Mouse (Mus musculus): ENCODE data around the gene Tnks2.
A peak's percentile ranks its signal among the peaks of the same experiment; 100 is the strongest.
"Not testable (repeated sequence)": the region's sequence is repeated elsewhere in the genome, so short reads cannot be mapped to it uniquely, and the experiment has no call there.

The Tnks2 gene

GRCm38 (mm10) chr19:36822701-36823100 is 11.3 kb upstream of the Tnks2 start:
- no peak for DNase-seq (ENCODE audit: low spot score in 2 of 2)

DNA sequence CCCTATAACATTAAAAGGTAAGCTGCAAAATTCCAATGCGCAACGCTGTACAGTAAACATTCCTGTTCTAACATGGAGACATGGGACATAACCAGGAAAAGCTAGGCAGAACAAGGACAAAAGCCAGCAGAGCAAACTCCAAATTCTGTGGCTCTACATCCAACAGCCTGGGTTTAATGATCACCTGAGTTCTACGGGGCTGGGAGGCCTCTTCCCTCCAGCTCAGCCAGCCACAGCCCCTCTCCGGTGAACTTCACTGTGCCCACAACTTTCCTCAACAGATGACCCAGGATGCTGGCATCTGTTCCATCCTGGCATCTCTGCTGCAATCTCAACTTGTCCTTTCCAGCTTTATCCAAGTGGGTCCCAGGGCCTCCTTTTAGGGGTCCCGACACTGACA is 6.4 kb upstream of the Tnks2 start:
- DNase-seq (ENCODE audit: low spot score in 2 of 2): no peak

DNA sequence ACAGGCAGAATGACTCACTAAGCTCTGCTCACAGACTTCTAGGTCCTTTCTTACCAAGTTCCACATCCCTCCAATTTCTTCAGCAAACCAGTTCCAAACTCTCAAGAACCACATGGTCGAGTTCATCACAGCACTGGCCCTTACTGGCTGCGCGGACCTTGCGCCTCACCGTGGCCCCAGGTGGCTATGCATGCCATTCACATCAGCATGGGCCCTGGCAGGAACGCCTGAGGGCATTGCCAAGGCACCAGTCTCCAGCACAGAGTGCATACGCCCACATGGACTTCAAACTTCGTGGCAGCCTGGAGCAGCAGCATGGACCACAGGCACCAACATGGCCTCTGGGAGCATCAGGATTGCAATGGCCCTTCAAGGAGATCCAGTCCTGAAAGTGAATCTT is 5.7 kb upstream of the Tnks2 start:
- DNase-seq (ENCODE audit: low spot score in 2 of 2): no peak

DNA sequence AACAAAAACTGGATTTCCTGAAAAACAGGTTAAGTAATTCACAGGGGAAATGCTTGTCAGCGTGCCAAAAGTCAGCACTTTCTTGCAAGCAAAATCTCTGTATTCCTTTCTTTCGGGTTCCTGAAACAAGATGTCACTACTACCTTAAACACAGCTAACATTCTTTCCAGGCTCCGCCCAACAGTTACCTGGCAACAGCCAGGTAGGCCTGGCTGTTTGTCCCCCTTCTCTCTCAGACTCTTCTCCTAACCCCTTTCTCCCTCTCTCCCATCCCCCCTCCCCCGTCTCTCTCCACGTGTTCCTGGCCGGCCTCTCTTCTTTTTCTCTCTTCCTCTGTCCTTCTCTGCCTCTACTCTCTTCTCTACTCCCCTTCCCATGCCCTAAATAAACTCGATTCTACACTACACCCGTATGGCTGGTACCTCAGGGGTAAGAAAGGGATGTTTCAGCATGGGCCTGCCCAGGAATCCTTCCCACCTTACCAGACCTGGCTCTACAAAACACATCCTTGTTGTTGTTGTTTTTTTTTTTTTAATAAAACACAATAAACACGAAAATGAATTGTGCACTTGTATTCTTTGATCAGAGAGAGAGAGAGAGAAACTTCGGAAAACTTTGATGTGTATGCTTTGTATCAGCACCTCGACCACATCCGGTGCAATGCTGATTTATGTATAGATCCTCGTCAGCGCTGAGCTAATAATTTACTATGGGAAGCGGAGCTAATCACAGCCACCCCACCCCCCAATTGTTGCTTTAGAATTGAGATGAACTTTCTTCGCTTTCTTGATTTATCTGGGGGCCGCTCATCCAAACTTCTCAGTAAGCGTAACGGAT is 863 bp upstream of the Tnks2 start:
- DNase-seq (ENCODE audit: low spot score in 2 of 2): peak in 1 of 2 experiments; percentile 36

DNA sequence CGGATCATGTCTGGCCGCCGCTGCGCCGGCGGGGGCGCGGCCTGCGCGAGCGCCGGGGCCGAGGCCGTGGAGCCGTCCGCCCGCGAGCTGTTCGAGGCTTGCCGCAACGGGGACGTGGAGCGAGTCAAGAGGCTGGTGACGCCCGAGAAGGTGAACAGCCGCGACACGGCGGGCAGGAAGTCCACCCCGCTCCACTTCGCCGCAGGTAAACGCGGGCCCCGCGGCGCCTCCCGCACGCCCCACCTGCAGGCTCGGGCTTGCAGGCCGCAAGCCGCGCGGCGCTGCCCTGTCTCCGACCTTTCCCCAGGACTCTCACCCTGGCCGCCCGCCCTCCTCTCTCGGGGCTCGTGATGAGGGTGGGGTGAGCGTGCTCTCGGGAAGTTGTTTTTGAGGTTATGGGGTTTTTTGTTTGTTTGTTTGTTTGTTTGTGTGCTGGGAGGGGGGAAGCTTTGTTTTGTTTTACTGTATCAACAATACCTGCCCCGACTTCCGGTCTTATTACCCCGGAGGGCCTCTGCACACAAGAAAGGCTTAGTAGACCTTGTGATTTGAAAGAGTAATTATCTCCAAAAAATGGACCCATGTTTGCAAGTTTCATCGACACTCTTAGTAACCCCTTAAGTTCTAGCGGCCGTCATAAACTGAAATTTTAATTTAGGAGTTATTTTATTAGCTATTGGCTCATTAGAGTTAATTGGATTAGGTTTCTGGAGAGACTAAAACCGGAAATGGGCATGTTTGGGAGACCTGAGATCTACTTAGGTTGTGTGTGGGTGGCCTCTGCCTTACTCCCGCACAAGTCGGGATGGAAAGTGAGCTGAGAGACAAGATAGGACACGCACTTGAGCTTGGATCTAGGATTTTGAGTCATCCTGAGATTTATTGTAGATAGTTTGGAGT is 750 bp downstream of the Tnks2 start:
- DNase-seq (ENCODE audit: low spot score in 2 of 2): peak; percentile 70 to 71

- DNase-seq (ENCODE audit: low spot score in 2 of 2): no peak
Measured at GRCm38 (mm10) chr19:36836035-36836434, 2.0 kb downstream of the Tnks2 start.

- no peak for DNase-seq (ENCODE audit: low spot score in 2 of 2)
Measured at GRCm38 (mm10) chr19:36840301-36840700, 6.3 kb downstream of the Tnks2 start.

GRCm38 (mm10) chr19:36843866-36844265 is 9.8 kb downstream of the Tnks2 start:
- DNase-seq (ENCODE audit: low spot score in 2 of 2): no peak

GRCm38 (mm10) chr19:36845924-36846323 is 11.9 kb downstream of the Tnks2 start:
- no peak for DNase-seq (ENCODE audit: low spot score in 2 of 2)

DNA sequence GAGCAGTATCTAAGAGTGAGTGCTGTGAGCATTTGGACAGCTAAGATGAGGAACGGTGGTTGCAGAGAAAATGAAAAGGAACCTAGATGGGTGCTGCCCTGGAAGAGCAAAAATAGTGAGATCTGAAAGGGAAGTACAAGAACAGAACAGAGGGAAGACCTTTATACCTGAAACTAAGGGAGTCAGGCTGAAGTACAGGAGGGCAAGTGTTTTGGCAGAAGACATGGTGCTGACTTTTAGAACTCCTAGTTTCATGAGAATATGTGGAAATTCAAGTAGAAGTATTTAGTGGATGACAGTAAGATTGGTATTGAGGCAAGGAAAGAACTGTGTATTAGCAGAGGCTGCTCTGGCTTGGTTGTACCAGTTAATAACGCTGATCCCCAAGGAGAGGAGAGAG is 19.8 kb downstream of the Tnks2 start:
- DNase-seq (ENCODE audit: low spot score in 2 of 2): no peak

DNA sequence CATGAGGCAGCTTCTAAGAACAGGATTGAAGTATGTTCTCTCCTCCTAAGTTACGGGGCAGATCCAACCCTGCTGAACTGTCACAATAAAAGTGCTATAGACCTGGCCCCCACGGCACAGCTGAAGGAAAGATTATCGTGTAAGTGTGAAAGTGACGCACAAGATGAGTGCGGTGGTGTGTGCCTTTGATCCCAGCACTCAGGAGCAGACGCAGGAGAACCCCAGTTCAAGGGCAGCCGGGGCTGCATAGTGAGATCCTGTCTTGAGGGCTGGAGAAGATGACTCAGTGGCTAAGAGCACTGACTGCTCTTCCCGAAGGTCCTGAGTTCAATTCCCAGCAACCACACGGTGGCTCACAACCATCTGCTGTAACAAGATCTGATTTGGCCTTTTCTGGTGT is 23.8 kb downstream of the Tnks2 start:
- no peak for DNase-seq (ENCODE audit: low spot score in 2 of 2)

DNA sequence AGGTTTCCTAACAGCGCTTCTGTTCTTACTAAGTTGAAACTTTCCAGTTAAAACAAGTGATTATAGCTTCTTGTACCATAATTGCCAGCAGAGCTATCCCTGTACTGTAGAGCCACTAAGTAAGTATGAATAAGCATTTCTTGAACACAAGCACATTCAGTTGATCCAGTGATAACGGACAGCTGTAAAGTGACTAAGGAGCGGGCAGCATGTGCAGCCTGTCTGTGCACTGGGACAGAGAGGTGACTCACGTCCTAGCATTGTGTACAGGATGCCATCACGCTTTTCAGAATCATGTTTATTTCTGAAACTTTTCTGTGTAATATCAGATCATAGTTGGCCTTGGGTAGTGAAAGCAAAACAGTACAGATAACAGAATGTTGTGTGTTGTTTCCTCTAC is 26.4 kb downstream of the Tnks2 start:
- no peak for DNase-seq (ENCODE audit: low spot score in 2 of 2)

DNA sequence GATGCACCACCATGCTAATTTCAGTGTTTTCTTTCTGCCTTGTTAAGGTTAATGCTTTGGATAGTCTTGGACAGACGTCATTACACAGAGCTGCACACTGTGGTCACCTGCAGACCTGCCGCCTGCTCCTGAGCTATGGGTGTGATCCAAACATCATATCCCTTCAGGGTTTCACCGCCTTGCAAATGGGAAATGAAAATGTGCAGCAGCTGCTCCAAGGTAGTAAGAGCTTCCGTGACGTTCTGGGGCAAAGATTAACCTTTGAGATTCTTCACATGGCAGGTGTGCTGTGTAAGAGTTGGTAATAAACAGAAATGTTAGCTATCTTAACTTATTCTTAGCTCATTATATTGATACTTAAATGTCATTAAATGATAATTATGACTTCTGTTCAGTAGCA is 31.9 kb downstream of the Tnks2 start:
- DNase-seq (ENCODE audit: low spot score in 2 of 2): no peak

- no peak for DNase-seq (ENCODE audit: low spot score in 2 of 2)
Measured at GRCm38 (mm10) chr19:36867416-36867815, 33.4 kb downstream of the Tnks2 start.

- DNase-seq (ENCODE audit: low spot score in 2 of 2): not testable (repeated sequence)
Measured at GRCm38 (mm10) chr19:36868675-36869074, 34.6 kb downstream of the Tnks2 start.

DNA sequence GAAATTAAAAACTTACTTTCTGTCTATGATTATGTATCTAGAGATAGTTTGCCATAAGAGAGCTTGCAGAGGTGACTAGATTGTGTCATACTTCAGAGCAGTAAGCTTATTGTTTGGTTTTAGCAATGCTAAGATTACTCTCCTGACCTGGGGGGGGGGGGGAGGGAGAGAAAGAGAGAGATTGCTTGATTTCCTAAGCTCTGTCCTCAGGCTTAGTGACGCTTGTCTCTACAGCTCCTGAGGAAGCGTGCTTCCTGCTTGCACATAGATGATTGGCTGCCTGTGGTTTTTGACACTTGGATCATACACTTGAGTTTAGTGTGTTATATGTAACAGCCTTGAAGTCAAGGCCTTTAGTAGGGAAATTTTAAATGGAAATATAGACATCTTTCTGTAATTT is 40.6 kb downstream of the Tnks2 start:
- DNase-seq (ENCODE audit: low spot score in 2 of 2): no peak

DNA sequence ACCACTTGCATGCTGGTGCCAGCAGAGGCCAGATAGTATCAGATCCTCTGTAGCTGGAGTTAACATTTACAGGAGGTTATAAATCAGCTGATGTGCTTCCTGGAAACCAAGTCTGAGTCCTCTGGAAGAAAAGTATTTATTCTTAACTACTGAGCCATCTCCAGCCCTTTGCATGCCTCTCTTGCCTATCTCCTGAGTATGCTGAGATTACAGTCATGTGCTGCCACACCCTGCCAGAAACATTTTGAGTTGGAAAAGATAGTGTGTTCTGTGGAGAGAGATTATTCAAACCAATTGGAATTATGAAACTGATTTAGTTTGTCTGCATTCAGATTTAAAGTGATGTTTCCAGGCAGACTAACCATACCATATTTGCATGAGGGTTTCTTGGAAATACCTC is 43.3 kb downstream of the Tnks2 start:
- DNase-seq (ENCODE audit: low spot score in 2 of 2): no peak

DNA sequence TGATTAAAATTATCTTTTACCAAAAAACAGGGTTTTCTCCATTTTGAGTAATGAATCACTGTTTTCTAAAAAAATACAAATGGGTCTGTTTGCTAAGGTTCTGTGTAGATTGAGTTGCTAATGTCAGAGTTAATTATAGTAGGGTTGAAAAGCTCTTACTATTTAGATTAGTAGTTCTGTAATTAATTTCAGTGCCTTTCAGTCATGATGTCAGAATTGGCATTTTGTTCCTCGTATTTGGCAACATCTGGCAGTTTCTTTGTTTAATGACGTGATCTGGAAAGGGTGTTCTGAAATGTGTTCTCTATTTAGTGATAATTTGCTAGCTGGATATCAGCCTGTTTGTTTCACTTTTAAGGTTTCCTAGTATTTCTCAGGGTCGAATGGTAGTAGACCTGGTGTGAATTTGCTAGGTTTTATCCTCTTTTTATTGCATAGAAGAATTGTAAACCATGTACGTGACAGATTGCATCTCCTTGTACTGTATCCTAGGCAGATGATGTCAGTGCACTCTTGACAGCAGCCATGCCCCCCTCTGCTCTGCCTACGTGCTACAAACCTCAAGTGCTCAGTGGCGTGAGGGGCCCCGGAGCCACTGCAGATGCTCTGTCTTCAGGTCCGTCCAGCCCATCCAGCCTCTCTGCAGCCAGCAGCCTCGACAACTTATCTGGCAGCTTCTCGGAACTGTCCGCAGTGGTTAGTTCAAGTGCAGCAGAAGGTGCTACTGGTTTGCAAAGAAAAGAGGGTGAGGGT is 44.9 kb downstream of the Tnks2 start:
- no peak for DNase-seq (ENCODE audit: low spot score in 2 of 2)

DNA sequence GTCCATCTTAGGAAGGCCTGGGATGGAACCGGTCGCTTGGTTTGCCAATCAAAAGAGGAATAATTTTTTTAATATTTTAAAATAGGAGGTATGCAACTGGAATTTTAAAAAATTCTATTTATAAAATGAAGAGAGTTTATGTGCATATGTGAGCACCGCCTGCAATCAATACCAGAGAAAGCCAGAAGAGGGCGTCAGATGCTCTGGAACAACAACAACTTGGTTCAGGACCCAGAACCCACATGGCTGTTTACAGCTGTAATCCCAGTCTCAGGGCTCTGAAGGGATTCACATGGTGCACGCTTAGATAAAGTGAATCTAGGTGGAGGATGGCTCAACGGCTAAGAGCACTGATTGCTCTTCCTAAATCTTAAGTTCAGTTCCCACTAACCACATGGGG is 49.1 kb downstream of the Tnks2 start:
- DNase-seq (ENCODE audit: low spot score in 2 of 2): peak in 1 of 2 experiments; percentile 61

- no peak for DNase-seq (ENCODE audit: low spot score in 2 of 2)
Measured at GRCm38 (mm10) chr19:36886316-36886715, 52.3 kb downstream of the Tnks2 start.

DNA sequence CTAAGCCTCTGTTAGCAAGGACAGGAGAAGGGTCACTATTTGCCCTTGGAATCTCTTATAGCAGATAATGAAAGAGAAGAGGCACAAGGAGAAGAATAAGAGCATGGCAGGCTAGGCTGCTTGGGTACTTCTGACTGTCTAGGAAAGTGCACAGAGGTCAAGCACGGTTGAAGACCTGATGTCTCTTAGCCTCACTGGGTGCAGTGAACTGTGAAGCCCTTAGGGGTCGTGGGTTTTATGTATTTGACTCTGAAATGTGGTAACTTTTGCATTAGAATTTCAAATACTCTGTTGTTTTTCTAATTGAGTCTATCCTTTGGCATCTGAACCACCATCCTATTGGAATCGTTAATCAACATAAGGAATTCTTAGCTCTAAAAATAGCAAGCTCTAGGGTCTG is 53.7 kb downstream of the Tnks2 start:
- DNase-seq (ENCODE audit: low spot score in 2 of 2): no peak

- DNase-seq (ENCODE audit: low spot score in 2 of 2): no peak
Measured at GRCm38 (mm10) chr19:36891746-36892145, 57.7 kb downstream of the Tnks2 start.

Data from spleen, postnatal 10 days (tissue).